Mouse (Mus musculus): Measurements from ENCODE around the gene Itga2. TPM values are rescaled to one million over a fixed set of nuclear protein-coding genes. Genes with fewer than 3 reads are reported as not detected.

The Itga2 gene
- total RNA-seq, 4 experiments from 2014 or later, result 0.06 to 0.09 TPM; not detected in 2

DNA sequence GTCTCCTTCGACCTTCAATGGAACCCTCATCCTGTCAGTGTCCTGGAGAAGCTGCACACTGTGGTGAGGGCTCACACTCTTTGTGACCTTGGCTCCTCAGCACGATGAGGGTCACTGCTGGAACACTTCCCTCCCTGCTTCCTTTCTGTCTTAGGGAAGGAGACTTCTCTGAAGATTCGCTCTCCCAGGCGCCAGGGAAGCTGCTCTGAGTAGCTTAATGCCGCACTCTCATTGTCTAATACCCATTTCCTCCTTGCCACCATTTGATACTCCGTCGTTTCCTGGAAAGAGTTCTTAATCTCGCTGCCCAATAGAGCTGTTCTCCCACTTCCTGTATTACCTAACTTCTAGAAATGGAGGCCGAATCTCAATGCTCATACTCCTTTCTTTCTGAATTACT is 46.7 kb downstream of the Itga2 start:
- DNase-seq (ENCODE audit: low spot score in 2 of 2), result no peak

DNA sequence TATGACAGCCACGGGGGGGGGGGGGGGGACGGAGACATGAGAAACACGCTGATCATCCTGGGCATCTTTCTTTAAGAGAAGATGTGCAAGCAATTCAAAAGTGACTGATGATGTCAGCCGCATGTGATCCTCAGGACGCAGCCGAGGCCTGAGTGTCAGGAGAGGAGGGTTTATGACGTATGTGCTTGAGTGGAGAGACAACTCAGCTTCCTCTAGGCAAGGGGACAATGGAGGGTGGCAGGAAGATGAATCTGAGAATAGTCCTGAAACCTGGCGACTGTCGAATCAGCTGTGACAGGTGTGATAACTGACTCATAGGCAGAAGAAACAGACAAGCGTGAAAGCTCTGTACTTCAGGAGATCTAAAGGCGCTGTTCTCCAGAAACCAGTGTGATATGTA is 53.2 kb downstream of the Itga2 start:
- DNase-seq (ENCODE audit: low spot score in 2 of 2), result no peak

DNA sequence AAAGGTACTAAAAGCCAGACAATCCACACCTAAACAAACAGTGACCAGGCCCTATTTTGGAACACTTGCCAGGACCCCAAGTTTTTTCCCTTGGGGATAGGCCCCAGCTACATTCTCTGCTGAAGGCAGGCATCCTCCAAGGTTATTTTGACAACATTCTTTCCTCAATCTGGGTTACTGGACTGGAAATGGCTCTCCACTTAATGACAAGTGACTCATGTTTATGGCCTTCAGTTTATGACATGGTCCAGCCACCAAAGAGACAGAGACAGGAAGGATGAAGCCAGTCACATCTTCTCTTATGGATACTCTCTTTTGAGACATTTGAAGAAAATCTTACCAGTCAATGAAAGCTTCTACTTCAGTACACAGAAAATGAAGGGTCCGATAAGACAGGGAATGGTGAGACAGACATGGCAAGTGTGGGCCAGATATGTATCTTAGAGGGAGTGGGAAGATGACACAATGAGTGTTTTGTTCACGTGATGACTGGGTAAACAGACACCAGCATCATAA is 55.8 kb downstream of the Itga2 start:
- DNase-seq (ENCODE audit: low spot score in 2 of 2), result no peak

- DNase-seq (ENCODE audit: low spot score in 2 of 2), result no peak
Measured at GRCm38 (mm10) chr13:114874738-114875137, 57.2 kb downstream of the Itga2 start.

GRCm38 (mm10) chr13:114857525-114857924 is 74.4 kb downstream of the Itga2 start:
- no peak for DNase-seq (ENCODE audit: low spot score in 2 of 2)

DNA sequence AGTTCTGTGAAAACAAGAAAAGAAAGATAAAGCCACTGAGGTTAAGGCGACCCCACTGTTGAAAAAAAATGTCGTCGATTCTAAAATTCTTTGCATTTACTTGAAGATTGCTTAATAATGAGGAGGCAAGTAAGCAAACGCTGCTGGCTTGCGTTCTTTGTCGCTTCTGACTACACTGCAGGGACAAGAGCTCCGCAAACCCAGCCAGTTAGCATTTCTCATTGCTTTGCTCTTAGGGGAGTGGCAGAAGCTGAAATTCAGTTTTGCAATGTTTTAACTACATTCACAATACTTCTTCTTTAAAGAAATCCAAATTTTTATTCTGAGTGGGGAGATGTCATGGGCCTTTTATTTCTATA is 75.7 kb downstream of the Itga2 start:
- DNase-seq (ENCODE audit: low spot score in 2 of 2), result no peak

- DNase-seq (ENCODE audit: low spot score in 2 of 2), result no peak
Measured at GRCm38 (mm10) chr13:114855573-114856268, 76.2 kb downstream of the Itga2 start.

DNA sequence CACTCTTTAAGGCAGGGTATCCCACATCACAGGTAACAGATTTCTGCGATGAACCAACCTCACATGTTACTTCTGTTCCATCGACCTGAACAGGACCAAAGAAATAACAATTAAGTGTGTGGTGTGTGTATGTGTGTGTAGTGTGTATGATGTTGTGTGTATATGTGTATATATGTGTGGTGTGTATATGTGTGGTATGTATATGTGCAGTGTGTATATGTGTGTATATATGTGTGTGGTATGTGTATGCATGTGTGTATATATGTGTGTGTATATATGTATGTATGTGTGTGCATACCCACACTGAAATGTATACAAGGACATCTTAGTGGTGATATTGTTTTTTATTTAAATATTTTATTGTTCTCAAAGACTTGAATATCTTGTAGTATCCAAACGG is 77.5 kb downstream of the Itga2 start:
- DNase-seq (ENCODE audit: low spot score in 2 of 2), result no peak

DNA sequence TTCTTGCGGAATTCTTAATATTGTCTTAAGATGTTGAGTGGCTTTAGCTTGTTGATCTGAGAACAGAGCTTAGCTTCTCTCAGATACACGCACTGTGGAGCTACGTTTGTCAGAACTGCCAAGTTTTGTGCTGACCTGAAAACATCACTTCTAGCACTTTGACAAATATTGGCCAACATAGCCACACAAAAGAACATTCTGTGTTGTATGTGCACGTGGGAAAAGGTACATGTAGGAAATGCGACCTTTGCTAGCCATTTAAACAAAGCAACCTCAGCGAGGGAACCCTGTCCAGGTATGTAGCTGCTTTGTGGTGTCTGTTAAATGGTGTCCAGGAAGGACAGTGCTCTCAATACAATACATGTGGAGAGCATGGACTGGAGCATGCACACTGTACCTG is 77.9 kb downstream of the Itga2 start:
- DNase-seq (ENCODE audit: low spot score in 2 of 2), result no peak

GRCm38 (mm10) chr13:114853152-114853551 is 78.7 kb downstream of the Itga2 start:
- DNase-seq (ENCODE audit: low spot score in 2 of 2), result no peak

DNA sequence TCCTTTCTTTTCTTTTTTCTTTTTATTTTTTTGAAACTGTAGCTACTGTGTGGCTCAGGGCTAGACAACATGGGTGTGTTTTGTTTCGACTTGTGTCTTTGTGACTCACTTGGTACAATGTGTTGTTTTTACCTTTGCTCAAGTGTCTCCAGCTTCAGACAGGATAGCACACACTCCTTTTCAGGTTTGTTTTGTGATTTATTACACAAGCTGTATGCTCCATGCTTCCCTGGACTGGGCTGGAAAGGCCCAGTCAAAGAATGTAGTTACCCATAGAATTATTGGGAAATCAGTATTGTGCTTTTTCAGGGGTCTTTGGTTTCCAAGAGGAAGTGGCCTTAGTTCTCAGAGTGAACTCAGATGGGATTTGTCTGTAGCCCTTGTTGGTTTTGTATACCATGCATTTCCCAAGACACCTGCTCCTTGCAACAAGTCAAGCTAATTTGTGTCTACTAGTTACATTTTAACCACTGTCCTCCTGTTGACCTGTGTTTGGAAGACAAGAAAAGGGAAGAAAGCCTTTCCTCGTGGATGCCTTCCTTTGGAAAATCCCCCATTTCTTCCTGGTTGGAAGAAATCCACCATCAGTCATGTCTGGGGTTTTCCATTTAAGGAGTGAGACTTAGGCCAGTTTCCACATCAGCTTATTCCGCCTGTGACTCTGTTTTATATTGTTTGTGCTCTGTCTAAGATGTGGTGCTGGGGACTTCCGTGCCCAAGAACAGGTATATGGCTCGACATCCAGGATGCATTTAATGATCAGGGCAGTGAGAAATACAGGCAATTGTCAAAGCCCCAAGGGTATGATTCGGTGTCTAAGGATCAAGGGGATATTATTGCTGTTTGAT is 79.4 kb downstream of the Itga2 start:
- DNase-seq (ENCODE audit: low spot score in 2 of 2), result no peak

DNA sequence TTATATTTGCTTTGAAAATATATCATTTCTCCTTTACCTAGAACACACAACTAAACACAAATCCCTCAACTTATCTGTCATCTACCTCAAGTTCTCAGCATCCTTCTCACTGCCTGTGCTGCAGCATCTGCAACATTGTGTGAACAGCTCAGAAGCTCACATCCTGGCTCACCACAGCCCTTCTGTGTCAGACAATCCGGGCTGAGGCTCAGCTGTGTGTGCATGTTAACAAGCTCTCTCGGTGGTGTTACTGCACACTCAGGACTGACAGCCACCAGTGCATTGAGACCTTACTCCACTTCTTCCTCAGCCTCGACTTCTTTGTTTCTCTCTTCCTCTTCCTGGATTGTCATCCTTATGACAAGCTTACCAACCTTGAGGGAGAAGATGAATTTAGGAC is 83.0 kb downstream of the Itga2 start:
- no peak for DNase-seq (ENCODE audit: low spot score in 2 of 2)

DNA sequence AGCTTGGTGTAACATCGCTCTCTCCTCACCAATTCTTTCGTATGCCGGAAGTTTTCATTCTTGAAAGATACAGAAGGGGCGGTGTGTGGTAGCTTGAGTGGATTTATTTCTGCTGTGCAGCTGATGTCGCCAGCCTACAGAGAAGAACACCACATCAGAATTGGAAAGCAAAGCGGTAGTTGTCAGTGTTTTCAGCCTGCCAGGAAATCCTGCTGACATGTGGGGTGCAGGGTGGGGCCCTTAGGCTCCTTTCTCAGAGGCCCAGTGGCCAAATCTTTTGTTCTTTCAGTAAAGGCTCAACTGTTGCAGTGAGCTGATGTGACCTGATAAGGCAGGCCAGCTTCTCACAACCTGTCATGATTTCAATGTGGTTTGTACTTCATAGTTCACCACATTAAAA is 86.1 kb downstream of the Itga2 start:
- DNase-seq (ENCODE audit: low spot score in 2 of 2), result no peak

GRCm38 (mm10) chr13:114843318-114843717 is 88.6 kb downstream of the Itga2 start:
- DNase-seq (ENCODE audit: low spot score in 2 of 2), result no peak

DNA sequence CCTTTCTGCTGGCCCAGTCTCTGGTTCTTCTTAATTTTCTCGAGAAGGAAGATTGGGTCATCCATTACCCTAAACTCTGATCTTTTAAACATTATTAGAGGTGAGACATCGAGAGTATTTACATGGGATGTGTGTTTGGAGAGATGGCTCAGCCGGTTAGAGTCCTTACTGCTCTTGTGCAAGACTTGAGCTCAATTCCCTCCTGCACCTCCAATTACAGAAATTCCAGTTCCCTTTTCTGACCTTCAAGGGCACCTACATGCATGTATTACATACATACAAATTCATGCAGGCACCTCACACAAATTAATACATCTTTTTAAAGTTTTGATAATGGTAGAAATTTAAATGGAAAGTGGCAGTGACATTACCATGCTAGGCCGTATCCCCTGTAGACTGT is 91.4 kb downstream of the Itga2 start:
- DNase-seq (ENCODE audit: low spot score in 2 of 2), result no peak

DNA sequence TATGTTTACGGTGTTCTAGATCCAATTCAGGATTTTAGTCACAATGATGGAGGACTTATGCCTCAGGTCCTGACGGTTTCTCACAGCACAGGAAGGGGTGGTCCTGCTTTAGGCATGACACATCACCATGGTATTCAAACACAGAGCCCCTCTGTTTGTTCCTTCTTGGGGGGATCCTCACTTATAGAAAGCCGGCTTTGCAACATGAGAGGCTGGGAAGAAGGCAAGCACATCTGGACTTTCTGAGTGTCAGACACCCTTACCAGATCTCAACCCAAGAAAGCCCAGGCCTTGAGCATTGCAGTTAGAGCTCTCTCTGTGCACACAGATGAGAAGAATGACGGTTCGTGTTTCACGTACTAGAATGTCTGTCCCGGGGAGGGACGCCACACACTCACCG is 92.8 kb downstream of the Itga2 start:
- DNase-seq (ENCODE audit: low spot score in 2 of 2), result no peak

- DNase-seq (ENCODE audit: low spot score in 2 of 2), result peak; percentile 63 to 66
Measured at GRCm38 (mm10) chr13:114838535-114838990, 93.3 kb downstream of the Itga2 start.

DNA sequence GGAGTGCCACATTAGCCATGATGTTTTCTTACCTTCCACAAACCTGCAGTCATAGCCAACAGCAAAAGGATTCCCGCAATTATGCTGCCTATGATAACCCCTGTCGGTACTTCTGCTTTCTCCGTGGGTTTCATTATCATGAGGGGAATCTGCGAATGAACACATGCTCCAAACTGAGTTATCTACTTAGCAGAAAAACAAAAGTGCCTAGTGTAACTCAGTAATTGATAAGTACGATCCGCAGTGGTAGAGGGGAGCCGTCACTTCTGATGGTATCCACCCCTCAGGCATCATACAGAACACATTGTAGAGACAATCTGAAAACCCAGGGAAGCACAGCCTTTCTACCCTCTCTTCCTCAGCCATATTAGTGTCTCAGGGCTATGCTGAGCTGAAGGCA is 94.8 kb downstream of the Itga2 start:
- DNase-seq (ENCODE audit: low spot score in 2 of 2), result no peak

- DNase-seq (ENCODE audit: low spot score in 2 of 2), result no peak
Measured at GRCm38 (mm10) chr13:114834580-114834979, 97.3 kb downstream of the Itga2 start.

DNA sequence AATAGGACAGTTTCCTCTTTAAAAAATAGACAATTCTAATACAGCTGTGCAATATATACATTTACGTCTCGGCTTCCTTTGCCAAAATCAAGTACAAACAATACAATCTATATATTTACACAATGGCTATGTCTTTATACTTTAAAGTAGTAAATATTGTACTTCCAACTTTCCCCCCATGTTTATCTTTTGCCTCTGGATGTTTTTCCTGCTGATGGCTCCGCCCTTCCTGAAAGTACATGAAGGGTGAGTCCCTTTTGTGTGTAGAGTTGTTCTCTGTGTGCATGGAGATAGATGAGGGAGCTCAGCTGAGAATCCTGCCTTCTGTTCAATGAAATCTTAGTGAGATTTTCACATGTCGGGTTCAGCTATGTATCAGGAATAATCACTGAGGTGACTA is 98.5 kb downstream of the Itga2 start:
- DNase-seq (ENCODE audit: low spot score in 2 of 2), result no peak

DNA sequence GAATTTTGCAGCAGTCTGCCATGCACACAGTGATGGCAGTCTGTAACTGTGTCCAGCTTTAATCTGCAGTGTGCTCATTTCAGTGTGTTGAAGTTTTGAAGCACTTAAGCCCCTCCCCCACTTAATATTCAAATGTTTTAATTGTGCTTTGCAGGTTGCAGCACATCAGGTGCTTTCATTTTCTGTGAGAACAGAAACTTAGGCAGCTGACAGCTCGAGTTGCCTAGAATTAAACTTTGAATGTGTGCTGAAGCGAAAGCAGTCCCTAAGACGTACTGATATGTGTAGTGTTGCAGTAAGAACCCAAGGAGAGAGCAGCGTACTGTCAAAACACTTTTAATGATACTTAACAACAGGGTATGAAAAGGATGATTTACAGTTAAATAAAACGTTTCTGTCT is 99.1 kb downstream of the Itga2 start:
- no peak for DNase-seq (ENCODE audit: low spot score in 2 of 2)

- no peak for DNase-seq (ENCODE audit: low spot score in 2 of 2)
Measured at GRCm38 (mm10) chr13:114831367-114831833, 100.5 kb downstream of the Itga2 start.
